Mouse (Mus musculus) hindbrain, postnatal 0 days (tissue): ENCODE measurements around the gene Gsta2. TPM values are rescaled to one million over a fixed set of nuclear protein-coding genes. Genes with fewer than 3 reads are reported as not detected.
"Not testable (repeated sequence)": the region's sequence is repeated elsewhere in the genome, so short reads cannot be mapped to it uniquely, and the experiment has no call there.

ENCODE experiments used
- ATAC-seq: fragments of 200-750 bp; cut with Nextera tagmentation; 2 replicates; pipeline ENCODE4 v1.8.0; 2017; ENCODE audit warnings: mild to moderate bottlenecking, moderate TSS enrichment, moderate library complexity
- DNase-seq: peaks from one replicate; pipeline ENCODE4 v3.0.0-alpha.2; 2015; ENCODE audit warnings: low spot score
- H3K27ac ChIP-seq: fragments of 300-500 bp; sonication (generic); 2 replicates; pipeline ENCODE4 v1.5.1; 2014; ENCODE audit warnings: mild to moderate bottlenecking
- H3K27me3 ChIP-seq: fragments of 300-500 bp; sonication (generic); 2 replicates; pipeline ENCODE4 v1.6.1; 2014; ENCODE audit warnings: low read length, mixed read lengths; ENCODE audit not compliant: insufficient read depth
- H3K36me3 ChIP-seq: fragments of 300-500 bp; sonication (generic); 2 replicates; pipeline ENCODE4 v1.6.1; 2014; ENCODE audit warnings: low read length, mixed read lengths; ENCODE audit not compliant: insufficient read depth
- H3K4me1 ChIP-seq: fragments of 300-500 bp; sonication (generic); 2 replicates; pipeline ENCODE4 v1.6.1; 2014; ENCODE audit warnings: antibody characterized with exemption, low read length, mixed read lengths; ENCODE audit not compliant: insufficient read depth
- H3K4me2 ChIP-seq: fragments of 300-500 bp; sonication (generic); 2 replicates; pipeline ENCODE4 v1.6.1; 2014; ENCODE audit warnings: low read depth, mild to moderate bottlenecking, low read length, moderate library complexity, mixed read lengths
- H3K4me3 ChIP-seq: fragments of 300-500 bp; sonication (generic); 2 replicates; pipeline ENCODE4 v1.5.1; 2014; ENCODE audit warnings: low read length
- H3K9ac ChIP-seq: fragments of 300-500 bp; sonication (generic); replicated peaks from 2 replicates; pipeline ENCODE4 v1.6.1; 2014; ENCODE audit warnings: mild to moderate bottlenecking, low read length, moderate library complexity, mixed read lengths
- H3K9me3 ChIP-seq: fragments of 300-500 bp; sonication (generic); 2 replicates; pipeline ENCODE4 v1.6.1; 2016; ENCODE audit warnings: low read length, mixed read lengths
- CTCF ChIP-seq: IDR thresholded peaks from 2 replicates; pipeline ENCODE4 v1.5.1; 2016; ENCODE audit warnings: antibody characterized with exemption, control low read depth, low read depth
- WGBS: fragments of 180-500 bp; shearing (Covaris S2); extraction: QIAGEN DNeasy Blood & Tissue Kit; methylation state at CpG from one replicate; pipeline ENCODE4 v1.1.7; 2014; 5-methylcytosine and 5-hydroxymethylcytosine counted together
- polyA plus RNA-seq: library from polyadenylated mRNA; unstranded; fragments of >200 nt; fragmentation: Nextera tagmentation; extraction: Ambion mirVana; gene quantifications from 2 replicates; pipeline ENCODE4 v1.2.1, GENCODE M21; 2015
- total RNA-seq: library from RNA; depleted of rRNA; stranded (reverse); fragments of >200 nt; gene quantifications from 2 replicates; pipeline ENCODE4 v1.2.3, GENCODE M21; 2014

Gene Gsta2
- total and polyA plus RNA-seq, 2 experiments from 2014 or later: not detected

- no peak for ATAC-seq
- WGBS: 84% methylated on average over 1 of the region's 1 CpGs
- no peak overlapping the region for H3K9ac ChIP-seq
These were observed 57.4 kb downstream of the Gsta2 start for GRCm38 (mm10) chr9:78298232-78298631.

GRCm38 (mm10) chr9:78296089-78296488 is 59.5 kb downstream of the Gsta2 start:
- WGBS: 12% methylated on average over 6 of the region's 6 CpGs
- H3K4me1 ChIP-seq, H3K4me2 ChIP-seq, H3K9me3 ChIP-seq, H3K9ac ChIP-seq, H3K36me3 ChIP-seq, H3K4me3 ChIP-seq, H3K27ac ChIP-seq, H3K27me3 ChIP-seq: not testable (repeated sequence)
- peak; percentile 79 for TF ChIP-seq CTCF
- ATAC-seq: peak; percentile 40; the same call in 1 of the 2 replicates
- peak; percentile 59 for DNase-seq

More at GRCm38 (mm10) chr9:78298232-78298631, 57.4 kb downstream of the Gsta2 start:
- no peak overlapping the region for H3K4me3 ChIP-seq
- DNase-seq: no peak
- H3K36me3 ChIP-seq: no peaks in the 10 kb centered on the region
- H3K4me1 ChIP-seq: no peaks in the 10 kb centered on the region
- H3K27me3 ChIP-seq: no peaks in the 10 kb centered on the region
- H3K4me2 ChIP-seq: no peak overlapping the region
- no peaks in the 10 kb centered on the region for H3K9me3 ChIP-seq
- no peak overlapping the region for H3K27ac ChIP-seq
- no peak for TF ChIP-seq CTCF

DNA sequence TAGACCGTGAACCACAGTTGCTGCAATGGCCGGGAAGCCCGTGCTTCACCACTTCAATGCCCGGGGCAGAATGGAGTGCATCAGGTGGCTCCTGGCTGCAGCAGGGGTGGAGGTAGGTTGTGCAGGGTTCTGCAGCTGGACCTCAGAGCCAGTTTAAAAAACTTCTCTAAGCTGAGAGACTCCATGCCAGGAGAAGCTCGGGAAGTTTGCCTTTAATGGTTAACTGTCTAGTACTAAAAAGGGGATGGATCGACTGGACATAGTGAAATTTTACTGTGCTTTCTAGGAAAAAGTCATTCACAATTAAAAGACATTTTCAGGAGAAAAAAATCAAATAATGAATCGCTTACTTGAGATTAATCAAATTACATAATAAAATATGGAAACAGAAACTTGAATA is 60.8 kb downstream of the Gsta2 start:
- not testable (repeated sequence) for H3K9ac ChIP-seq, H3K36me3 ChIP-seq, H3K4me1 ChIP-seq, H3K27me3 ChIP-seq, ATAC-seq, H3K27ac ChIP-seq, DNase-seq, H3K4me3 ChIP-seq, H3K9me3 ChIP-seq, H3K4me2 ChIP-seq
- 88% methylated on average over 4 of the region's 7 CpGs for WGBS

DNA sequence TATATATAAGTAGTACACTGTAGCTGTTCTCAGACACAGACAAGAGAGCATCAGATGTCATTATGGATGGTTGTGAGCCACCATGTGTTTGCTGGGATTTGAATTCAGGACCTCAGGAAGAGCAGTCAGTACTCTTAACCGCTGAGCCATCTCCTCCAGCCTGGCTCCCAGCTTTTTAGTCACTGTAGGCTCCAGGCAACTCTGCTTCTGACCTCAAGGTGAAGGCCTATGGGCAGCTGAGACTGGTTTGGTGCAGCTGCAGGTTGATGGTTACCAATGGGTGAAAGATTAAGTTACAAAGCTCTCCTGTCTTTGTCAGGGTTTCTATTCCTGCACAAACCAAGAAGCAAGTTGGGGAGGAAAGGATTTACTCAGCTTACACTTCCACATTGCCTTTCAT is 61.9 kb downstream of the Gsta2 start:
- H3K9ac ChIP-seq, H3K4me2 ChIP-seq, ATAC-seq, H3K4me1 ChIP-seq, H3K36me3 ChIP-seq, H3K4me3 ChIP-seq, H3K9me3 ChIP-seq, H3K27ac ChIP-seq, DNase-seq, H3K27me3 ChIP-seq: not testable (repeated sequence)
- WGBS: 65% methylated on average over 1 of the region's 1 CpGs

GRCm38 (mm10) chr9:78292462-78292861 is 63.1 kb downstream of the Gsta2 start:
- not testable (repeated sequence) for H3K4me2 ChIP-seq, H3K4me1 ChIP-seq, H3K4me3 ChIP-seq, ATAC-seq, H3K9me3 ChIP-seq, DNase-seq, H3K36me3 ChIP-seq, H3K27me3 ChIP-seq, H3K27ac ChIP-seq, H3K9ac ChIP-seq
- 84% methylated on average over 8 of the region's 8 CpGs for WGBS

DNA sequence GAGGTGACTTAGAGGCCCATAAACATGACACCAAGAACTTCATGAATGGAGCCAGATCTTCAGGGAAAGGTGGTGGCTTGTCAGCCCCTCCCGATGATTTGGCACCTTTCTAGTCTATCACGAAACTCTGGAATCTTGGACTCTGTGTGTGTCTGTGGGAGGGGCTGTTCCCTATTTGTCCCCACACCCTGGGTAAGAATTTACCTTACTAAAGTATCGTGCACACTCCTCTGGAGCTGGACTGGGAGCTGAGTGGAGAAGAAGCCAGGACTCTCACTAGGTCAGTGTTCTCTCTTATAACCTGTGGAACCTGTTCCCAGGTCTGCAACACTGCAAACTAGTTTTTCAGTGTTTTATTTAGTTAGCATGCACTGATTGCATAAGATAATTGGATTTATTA is 65.9 kb downstream of the Gsta2 start, which contains the start of gene Gm10639:
Gene Gm10639 (plus strand): TSS at position 201 of the 400 bp plus-strand sequence.
- not testable (repeated sequence) for H3K4me3 ChIP-seq, H3K27me3 ChIP-seq, H3K9ac ChIP-seq, DNase-seq, H3K4me2 ChIP-seq, ATAC-seq, H3K4me1 ChIP-seq, H3K27ac ChIP-seq, H3K9me3 ChIP-seq, H3K36me3 ChIP-seq
- 91% methylated on average over 3 of the region's 3 CpGs for WGBS

GRCm38 (mm10) chr9:78289063-78289462 is 66.5 kb downstream of the Gsta2 start:
- H3K27me3 ChIP-seq, H3K4me2 ChIP-seq, ATAC-seq, H3K9me3 ChIP-seq, DNase-seq, H3K4me3 ChIP-seq, H3K36me3 ChIP-seq, H3K4me1 ChIP-seq, H3K9ac ChIP-seq, H3K27ac ChIP-seq: not testable (repeated sequence)
- 50% methylated on average over 1 of the region's 1 CpGs for WGBS

GRCm38 (mm10) chr9:78282002-78282711 is 73.4 kb downstream of the Gsta2 start:
- not testable (repeated sequence) for H3K36me3 ChIP-seq, H3K4me2 ChIP-seq, ATAC-seq, H3K4me1 ChIP-seq, DNase-seq, H3K27me3 ChIP-seq, H3K9me3 ChIP-seq, H3K9ac ChIP-seq, H3K4me3 ChIP-seq, H3K27ac ChIP-seq
- WGBS: 76% methylated on average over 4 of the region's 4 CpGs
